Mouse (Mus musculus) yolk sac, embryonic 10.5 days (tissue): Measurements from ENCODE around the gene Sorl1.
A peak's percentile ranks its signal among the peaks of the same experiment; 100 is the strongest.

ENCODE experiments used
- DNase-seq: peaks from one replicate; pipeline ENCODE4 v3.0.0-alpha.2; 2017; ENCODE audit warnings: low spot score

Sorl1 gene

DNA sequence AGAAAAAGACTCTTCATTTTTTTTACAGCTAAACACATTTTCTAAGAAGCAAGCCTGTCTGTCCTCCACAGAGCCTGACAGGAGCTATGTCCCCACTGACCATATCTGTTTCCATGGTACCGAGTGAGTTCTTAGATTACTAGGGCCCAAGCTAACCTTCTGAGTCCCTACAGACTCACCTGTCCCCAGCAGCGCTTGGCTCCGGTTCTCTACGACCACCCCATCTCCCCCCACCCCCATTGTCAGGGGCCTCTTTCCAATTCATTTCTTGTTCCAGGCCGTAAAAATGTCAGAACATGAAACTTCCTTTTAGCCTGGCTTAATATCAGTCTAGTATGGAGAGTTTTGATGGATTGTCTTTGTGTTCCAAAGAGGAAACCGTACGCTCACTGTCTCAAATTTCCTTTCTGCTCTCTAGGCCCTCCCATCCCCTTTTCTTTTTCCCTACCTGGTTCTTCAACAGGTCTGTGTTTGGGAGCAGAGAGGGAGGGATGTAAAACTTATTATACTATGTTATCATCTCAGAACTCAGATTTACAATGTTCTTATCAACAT is 171.4 kb downstream of the Sorl1 start:
- DNase-seq, result no peak

DNA sequence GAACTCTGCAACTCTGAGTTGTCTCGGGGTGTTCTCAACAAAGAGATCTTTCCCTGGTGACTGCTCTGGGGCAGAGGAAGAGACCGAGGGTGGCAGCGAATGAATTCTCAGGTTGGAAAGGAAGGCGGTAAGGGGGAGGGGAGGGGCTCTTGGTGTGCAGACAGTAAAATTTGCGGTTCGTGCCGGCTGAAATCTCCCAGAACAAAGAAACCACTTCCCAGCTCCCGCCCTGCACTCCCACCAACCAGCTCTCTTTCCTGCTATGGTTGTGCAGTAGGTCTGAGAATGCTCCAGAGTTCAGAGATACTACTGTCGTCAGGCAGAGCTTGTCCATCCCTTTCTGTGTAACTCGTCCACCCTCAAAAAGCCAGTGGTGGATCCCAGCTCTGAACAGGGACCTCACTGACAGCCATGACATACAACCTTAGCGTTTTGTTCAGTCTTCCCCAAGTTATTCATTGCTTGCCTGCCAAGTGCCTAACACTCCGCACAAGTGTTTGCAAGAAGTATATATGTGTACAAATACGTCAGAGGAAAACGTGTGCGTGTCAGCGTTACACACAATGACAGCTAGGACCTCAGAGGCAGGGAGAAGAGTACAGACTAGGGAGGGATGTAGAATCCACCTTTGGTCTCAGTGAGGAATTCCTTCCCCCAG is 172.5 kb downstream of the Sorl1 start:
- DNase-seq, result no peak

DNA sequence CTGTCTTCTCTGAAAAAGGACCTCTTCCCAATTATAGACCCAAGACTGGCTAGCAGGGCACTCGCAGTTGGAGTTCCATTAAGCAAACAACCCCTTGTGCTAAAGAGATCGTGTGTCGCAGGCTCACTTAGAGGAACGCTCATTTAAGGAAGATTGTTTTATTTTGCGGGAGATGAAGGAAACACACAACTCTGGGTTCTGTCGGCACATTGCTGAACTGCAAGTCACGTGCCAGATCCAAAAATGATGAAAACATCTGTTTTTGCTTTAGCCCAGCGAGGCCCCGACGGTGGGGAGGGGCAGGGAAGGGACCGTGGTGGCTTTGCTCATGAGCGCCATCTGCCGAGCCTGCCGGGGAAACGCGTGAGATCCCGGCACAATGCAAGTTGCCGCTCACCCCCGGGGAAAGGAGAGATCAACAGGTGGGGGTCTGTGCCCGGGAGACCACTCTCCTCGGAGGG is 173.1 kb downstream of the Sorl1 start:
- peak; percentile 81 for DNase-seq

DNA sequence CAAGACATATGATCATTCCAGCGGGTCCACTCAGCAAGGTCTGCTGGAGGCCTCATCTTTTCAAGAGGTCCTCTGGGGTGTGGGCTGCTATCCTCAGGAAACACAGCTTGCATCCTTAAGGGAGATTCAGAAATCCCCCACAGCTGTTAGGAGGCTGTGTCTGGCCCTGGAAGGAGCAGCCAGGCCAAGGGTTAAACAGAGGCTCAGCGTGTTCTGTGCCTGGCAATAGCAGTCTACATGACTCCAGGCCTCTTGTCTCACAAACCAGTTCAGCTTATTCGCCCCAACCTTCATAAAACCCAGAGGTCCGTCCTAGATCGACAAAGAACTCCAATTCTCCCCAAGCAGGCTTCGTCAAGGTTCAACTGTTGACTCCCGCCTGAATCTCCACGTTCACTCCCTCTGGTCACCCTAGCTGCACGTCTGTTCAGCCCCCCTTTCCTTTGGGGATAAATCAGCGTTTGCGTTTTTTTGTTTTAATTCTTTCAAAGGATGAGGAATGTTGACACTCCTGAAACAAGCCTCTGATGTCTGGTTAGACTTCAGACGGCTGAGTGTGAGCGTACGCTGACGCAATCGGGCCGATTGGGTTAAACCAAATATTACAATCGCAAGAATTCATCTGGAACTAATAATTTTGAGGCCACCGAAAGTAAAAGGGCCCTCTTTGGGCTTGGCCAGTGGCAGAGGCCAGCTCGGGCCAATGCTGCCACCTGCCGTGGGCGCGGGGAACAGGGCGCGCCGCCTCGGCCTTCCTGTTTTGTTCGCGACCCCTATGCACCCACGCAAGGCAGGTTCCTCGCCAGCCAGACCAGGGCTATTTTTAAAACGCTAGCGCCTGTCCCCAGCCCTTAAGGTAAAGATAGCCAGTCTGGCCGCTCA is 173.7 kb downstream of the Sorl1 start:
- DNase-seq, result peak; percentile 78

DNA sequence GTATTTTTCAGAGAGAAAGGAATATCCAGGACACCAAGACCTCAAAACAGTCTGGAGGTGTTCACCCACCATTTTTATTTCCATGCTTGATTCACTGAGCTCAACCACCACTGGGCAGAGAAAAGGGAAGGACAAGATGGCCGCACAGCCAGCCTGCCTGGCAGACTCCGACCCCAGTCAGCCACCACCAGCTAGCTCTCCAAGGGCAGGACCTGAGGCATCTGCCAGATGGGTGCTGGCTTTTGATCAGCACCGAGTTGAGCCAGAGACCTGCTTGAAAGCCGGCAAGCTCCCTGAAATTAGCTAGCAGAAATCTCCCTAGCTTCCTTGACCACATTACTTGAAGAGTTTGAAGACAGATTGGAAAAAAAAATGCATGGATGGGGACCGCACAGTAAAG is 174.6 kb downstream of the Sorl1 start:
- DNase-seq, result no peak

DNA sequence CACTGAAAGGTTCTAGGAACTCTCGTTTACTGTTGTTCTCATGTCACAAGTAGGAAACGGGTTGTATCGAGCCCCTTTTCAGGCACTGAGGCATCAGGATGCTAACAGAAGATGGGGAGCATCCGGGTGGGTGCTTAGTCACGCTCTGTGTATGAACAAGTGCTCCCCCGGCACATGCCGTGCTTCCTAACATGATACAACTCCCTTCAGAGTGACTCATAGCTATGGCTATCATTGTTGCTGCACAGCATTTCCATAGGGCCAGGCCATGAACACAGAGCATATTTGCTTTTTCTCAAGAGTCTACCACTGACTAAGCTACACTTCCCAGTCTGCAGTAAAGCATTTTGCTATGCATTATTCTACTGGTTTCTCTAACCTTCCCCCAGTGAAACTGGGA is 179.1 kb downstream of the Sorl1 start:
- DNase-seq, result no peak

DNA sequence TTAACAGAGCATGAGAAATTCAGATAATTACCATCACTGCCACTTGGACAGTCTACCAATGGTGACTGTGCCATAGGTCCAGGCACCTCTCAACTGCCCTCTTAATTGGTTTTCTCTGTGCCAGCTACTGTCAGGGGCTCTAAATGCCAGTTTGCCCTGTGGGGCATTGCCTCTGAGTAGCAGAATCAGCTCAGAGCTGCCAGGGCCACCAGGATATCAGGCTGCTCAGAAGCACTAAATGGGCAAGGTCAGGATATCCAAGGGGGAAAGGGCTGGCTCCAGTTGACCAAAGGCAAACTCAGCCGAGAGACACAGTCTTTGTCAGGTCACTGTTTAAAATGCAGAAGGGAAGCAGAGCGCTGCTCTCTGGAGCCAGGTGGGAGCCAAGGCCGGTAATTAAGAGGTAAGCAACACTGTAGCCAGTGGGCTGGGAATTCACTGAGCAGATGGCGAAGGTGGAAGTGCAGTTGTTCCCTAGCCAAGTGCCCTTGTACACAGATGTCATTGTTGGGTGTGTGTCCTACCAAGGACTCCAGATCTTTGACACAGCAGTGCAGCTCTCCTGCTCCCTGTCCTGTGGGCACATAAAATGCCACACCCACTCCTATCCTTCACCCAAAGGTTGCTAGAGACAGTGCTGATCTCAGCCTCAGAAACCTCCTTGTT is 181.0 kb downstream of the Sorl1 start:
- DNase-seq, result no peak

DNA sequence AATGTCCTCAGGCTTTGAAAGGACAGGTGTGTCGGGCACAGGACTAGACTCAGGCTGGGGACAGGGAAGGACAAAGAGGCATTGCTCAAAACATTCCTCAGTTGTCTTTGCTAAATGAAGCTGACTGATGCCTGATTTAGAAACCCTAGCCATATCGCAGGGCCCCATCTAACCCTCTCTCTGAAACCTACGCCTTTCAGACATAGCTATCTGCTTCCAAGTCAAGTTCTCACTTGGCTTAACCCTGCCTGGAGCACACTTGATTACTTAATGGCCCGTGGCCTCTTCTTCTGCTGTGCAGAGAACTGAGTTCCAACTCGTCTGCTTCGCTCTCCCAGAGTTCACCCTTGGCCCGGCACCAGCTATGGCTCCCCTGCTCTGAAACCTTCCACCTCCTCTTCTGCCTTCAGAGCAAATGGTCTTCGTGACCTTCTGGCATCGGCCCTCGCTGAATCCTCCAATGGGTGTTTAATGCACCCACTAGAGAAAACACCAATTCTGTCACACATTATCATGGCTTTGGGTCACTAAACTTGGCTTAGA is 183.7 kb downstream of the Sorl1 start:
- DNase-seq, result no peak

DNA sequence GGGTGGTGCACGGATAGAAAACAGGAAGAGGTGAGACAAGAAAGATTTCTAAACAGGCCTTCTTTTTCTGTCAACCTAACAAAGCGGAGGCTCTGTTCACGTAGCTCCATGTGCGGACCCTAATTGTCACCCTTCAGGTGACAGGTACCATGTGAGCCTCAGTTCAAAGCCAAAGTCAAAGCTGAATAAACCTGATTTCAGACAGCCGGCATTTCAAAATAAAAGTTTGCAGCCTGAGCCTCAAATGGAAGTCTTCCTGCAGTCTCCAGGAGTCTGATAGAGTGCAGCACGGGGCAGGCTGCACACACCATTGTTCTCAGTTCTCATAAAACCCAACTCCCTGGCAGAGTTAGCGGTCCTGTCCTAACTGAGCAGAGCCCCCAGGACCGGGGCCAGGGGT is 185.6 kb downstream of the Sorl1 start:
- DNase-seq, result no peak

DNA sequence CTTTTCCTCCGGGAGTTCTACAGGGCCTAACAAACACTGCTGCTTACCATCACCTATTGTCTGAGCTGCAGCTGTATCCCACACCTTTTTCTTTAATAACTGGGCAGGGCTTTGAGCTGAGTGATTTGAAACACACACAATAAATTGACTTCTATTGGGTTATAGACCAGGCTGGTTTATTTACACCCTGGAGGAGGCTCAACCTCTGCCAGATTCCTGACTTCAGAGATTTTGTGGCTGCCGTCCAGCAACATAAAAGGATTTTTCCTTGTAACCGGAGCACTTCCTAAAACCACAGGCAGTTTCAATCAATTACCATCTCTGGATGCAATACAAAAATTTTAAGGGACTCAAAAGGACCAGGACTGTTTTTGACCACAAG is 186.1 kb downstream of the Sorl1 start:
- no peak for DNase-seq

DNA sequence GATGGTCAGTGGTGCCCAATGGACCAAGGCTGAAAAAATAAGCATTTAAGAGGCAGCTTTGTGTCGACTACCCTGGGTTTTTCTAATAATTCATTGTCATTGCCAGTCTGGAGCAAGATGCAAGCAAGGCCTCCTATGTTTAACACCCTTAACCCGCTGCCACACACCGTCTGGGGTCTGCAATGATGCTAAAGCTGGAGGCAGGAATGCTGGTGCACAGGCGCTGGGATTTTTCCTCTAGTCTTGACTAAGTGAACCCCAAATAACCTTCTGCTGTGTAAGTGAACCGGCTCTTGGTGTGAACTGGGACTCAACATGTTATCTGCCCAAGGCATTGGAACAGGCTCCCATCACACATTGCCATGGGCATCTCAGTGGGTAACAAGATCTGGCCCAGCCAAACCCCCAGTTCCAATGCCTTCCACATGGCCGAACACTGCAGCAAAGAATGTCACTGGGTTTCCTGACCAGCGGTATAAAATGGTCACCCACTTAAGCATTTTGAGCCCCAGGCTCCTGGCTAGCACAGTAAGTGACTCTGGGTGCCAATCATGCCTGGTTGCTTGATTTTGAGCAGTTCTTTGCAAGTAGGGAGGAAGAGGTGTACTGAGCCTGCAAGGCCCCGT is 186.6 kb downstream of the Sorl1 start:
- DNase-seq, result no peak

DNA sequence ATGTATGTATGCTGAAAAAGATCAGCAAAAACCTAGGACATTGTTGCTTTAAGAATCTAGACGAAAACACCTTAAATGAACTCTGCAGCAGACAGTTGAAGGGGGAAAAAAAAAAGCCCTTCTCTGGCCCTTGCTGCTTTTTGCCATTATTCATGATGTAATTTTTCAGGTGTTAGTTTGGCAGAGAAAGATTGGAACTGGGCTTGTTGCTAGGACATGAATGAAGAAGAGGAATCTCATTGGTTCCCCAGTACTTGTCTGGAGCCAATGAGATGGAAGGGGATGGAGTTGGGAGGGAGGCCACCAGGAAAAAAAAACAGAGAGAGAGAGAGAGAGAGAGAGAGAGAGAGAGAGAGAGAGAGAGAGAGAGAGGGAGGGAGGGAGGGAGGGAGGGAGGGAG is 187.5 kb downstream of the Sorl1 start:
- DNase-seq, result no peak

DNA sequence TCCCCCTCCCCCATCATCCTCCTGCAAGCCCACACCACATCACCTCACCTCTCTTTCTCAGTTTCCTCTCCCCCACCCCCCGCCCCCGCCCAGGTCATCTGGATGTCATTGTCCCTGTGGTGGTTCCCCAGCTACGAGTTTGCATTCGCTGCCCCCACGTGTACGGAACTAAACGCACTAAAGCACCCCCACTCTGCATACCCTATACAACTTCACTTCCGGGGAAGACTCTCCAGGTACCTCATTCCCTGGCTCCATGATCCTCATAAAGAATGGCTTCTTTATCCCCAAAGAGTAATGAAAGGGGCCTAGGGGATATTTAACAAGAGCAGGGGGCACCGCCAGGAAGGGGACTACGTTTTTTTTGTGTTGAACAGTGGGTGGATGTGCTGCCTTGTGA is 188.1 kb downstream of the Sorl1 start:
- no peak for DNase-seq

DNA sequence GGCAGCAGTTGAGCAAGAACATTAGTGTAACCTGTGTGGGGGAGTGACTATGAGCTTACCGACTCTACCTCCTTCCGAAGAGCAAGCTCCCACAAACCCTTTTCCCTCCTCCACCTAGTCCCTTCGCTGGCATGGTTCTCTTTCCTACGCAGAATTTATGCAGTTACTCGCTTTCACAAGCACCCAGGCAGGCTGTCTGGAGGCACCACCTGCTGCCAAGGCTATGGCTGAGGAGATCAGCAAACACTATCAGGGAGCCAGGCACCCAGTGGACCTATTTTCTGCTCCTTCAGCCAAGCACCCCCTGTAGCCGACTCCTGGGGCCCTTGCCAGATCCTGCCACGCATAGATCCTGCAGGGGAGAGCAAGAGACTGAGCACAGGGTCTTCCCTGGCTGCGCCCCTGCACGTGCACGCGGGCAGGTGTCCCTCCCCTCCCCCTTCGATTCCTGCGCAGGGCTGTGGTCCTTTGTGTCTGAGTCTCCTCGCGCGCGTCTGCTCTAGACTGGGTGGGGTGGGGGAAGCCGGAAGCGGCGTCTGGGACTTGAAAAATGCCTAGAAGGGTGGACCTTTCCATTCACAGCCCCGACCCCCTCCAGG is 188.6 kb downstream of the Sorl1 start:
- DNase-seq, result peak; percentile 47

DNA sequence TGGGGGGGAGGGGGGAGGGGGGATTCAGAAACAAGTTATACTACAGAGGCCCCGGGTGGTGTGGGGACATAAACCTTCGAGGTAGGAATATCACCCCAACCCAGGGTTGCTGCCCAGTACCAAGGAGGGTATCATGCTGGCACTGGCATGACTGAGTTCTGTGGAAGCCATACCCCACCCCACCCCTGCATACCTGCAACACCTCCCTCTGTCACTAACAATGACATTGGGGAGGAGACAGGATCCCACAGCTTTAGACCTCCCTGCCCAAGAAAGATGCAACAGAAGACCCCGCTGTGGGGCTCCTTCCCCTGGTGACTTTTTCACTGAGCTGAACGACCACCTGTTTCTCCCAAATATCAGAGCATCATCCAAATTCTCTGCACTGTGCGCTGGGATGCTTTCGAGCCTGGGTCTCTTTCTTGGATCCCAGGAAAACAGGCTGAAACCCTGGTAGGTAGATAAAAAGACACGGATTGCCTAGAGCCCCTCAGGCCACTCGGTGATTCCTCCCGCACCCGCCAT is 189.2 kb downstream of the Sorl1 start:
- DNase-seq, result no peak

DNA sequence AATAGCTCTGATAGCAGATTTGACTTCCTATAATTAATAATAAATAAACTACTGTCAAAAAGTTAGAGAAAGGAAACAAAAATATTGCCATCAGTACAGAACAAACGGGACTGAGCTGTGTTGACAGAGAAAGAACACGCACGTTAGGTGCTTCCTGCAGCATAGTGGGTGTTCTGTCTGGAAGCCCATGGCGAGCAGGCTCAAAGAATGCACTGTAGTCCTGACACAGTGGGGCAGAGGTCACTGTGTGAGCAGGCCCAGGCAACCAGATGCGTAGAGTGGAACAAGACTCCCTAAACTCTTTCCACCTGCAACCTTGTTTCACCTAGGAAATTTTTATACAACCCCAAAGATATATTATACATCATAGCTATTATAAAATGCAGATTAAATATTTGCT is 194.1 kb downstream of the Sorl1 start:
- no peak for DNase-seq

DNA sequence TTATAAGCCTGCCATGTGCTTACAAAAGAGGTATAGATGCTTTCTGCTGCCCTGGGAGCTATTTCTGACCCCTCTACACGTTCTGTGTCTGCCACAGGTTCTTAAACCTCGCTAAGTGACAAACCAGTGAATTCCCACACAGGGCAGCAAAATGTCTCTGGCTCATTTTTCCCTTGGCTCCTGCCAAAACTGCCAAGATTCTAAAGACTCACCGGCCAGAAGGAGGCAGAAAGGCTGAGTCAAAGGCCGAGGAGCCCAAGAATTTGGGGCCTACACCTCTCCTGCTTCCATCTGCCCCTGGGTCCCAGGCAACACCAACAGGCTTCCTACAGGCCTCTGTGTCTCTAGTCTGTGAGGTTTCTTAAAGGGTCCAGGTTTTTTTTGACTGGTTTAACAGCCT is 198.4 kb downstream of the Sorl1 start:
- no peak for DNase-seq

DNA sequence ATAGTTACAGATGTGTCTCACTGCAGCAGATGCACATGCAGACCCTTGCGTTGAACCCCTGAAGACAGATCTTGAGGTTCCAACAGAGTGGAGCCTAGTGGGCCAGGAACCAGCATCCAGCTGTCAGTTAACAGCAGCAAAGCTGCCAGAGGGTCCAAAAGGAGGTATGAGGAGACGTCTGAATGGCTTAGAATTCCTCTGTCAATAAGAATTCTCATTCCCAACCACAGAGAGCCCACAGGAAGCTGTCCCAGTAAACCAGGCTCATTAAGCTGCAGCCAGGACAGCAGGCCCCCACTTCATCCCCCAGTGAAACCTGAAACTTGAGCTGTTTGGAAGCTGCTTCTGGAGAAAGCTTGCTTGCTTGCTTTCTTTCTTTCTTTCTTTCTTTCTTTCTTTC is 200.0 kb downstream of the Sorl1 start:
- DNase-seq, result peak; percentile 20

DNA sequence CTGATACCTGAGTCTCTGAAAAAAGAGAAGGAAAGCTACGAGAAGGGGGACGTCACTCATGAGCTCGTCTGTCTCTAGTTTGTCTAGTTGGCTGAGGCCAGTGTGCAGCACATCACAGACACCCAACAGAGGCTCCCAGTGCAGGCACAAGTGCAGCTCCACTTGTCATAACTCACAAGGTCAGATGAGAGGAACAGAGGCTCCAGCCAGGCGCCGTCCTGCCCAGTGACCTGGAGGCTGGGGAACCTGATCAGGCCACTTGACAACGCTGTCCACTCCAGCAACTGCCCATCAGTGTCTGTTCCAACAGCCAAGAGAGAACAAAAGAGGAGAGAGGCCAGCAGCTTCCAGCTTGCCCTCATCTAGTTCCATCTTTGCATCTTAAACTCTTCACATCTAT is 201.7 kb downstream of the Sorl1 start:
- DNase-seq, result no peak

DNA sequence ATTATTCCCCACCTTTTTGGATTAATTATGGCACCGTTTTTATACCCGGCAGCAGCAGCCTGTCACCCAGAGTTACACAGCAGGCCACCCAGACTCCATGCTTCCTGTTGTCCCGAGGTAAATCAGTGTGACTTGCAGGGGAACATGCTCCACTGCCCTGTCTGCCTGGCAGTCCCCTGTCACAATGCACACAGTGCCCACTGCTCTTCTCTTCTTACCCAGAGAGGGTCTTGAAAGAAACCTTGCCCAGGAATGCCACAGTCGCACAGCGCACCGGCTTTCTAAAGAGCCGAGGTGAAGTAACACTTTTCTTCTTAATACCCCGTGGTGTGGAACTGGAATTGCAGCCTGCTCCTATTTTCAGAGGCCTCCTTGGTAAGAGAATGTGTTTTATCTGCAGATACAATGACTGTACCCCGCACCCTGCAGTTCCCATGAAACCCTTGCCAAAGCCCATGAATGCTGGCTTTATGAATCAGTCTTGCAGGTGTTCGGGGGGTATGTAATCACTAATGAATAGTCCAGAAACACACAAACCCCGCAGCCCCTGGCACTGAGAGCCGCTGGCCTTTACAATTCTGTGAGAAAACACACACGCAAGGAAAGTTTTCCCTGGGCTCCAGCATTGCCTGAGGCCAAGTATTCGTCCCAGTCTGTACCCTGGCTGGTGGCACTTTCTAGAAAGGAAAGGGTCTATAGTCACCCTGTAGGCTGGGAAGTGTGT is 205.3 kb downstream of the Sorl1 start:
- DNase-seq, result no peak

DNA sequence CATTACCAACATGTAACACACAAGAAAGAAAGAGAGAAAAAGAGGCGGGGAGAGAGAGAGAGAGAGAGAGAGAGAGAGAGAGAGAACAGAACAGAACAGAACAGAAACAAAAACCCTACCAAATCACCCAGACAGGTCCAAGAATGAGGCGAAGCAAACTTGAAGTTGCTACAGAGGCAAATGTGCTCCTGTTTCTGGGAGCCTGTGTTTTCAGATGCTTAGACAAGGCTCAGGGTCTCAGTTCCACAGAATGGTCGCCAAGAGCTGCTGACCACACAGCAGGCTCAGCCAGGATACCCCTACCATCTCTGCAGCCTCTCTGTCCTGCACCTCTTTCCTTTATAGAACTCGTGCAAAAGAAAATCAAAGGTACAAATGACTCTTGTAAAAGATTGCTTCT is 205.9 kb downstream of the Sorl1 start:
- no peak for DNase-seq
